Mouse (Mus musculus): ENCODE results near the gene 4933416C03Rik.

Gene 4933416C03Rik

DNA sequence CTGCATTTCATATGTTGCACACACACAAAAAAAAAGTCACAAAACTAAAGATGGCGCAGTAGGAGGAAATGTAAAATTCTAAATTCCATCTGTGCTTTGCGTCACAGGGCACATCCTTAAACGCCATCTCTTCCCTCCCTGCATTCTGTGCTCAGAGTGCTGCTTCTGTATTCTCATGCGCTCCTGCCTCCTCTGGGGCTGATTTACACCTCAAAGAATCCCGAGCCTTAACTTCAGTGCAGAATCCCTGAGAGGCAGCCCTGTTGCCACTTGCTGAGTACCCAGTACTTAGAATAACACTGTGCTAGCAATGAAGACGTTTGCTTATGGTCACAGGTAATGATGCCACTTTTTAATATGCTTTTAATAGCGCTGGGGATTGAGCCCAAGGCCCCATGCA is 34.3 kb downstream of the 4933416C03Rik start:
- no peak for ATAC-seq (ENCODE audit: low TSS enrichment)

DNA sequence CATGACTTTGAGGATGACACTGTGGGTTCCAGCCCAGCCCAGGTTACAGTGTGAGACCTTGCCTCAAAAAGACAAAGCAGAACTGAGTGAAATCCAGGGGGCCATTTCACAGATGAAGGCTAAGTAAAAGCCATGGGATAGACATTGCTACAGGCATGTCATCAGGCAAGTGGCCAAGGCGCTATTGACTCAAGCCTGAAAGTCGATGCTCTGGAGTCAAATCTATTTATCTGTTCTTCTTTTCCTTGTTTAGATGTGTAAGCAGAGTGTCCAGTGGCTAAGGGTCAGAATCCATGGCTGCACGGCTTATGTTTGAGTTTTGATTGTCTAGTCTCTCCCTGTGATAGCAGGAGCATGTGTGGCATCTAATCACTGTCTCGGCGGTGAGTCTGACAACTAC is 35.1 kb downstream of the 4933416C03Rik start:
- no peak for ATAC-seq (ENCODE audit: low TSS enrichment)

DNA sequence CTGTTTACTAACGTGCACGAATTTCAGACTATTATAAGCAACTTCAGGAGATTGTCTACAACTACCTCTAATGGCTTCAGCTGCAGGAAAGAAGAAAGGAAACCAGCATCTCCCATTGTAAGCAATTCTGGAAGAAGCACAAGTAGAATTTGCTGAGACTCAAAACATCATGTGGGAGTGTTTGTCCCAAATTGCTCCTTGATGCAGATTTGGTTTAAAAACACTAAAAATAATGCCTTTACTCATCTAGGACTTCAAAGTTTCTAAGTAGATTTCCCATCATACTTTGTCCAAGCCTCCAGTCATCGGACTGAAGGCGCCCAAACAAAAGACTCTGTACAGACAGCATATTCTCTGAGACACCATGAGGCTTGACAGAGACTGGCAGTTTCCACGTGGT is 37.8 kb downstream of the 4933416C03Rik start:
- peak; percentile 88 for ATAC-seq (ENCODE audit: low TSS enrichment)

Data from frontal cortex, adult (tissue).